Mouse (Mus musculus) embryonic facial prominence, embryonic 11.5 days (tissue): ENCODE measurements at regions not wholly inside any gene's neighbourhood (a gene's known extent, or its start where the extent isn't known, plus 50 kb on each side); places are given as distances from the start of the nearest gene placed in this dataset.

ENCODE experiments used
- ATAC-seq: fragments of 200-750 bp; cut with Nextera tagmentation; replicated peaks from 2 replicates; pipeline ENCODE4 v1.8.0; 2017; ENCODE audit warnings: low read depth; ENCODE audit not compliant: insufficient number of reproducible peaks, low FRiP score, low TSS enrichment
- DNase-seq: peaks from one replicate; pipeline ENCODE4 v3.0.0-alpha.2; 2015; ENCODE audit warnings: low spot score
- H3K27ac ChIP-seq: fragments of 300-500 bp; sonication (generic); replicated peaks from 2 replicates; pipeline ENCODE4 v1.5.1; 2014; ENCODE audit warnings: mild to moderate bottlenecking, low read depth, low read length, control low read depth
- H3K27me3 ChIP-seq: fragments of 300-500 bp; sonication (generic); 2 replicates; pipeline ENCODE4 v1.6.1; 2014; ENCODE audit warnings: mild to moderate bottlenecking, low read length, moderate library complexity, mixed read lengths; ENCODE audit not compliant: control insufficient read depth, insufficient read depth
- H3K36me3 ChIP-seq: fragments of 300-500 bp; sonication (generic); replicated peaks from 2 replicates; pipeline ENCODE4 v1.6.1; 2014; ENCODE audit warnings: low read depth, mild to moderate bottlenecking, low read length, moderate library complexity, mixed read lengths; ENCODE audit not compliant: control insufficient read depth, insufficient read depth
- H3K4me1 ChIP-seq: fragments of 300-500 bp; sonication (generic); 2 replicates; pipeline ENCODE4 v1.6.1; 2014; ENCODE audit warnings: low read length, mixed read lengths; ENCODE audit not compliant: control insufficient read depth, insufficient read depth
- H3K4me2 ChIP-seq: fragments of 300-500 bp; sonication (generic); 2 replicates; pipeline ENCODE4 v1.6.1; 2014; ENCODE audit warnings: low read depth, mild to moderate bottlenecking, control low read depth, low read length, moderate library complexity
- H3K4me3 ChIP-seq: fragments of 300-500 bp; sonication (generic); 2 replicates; pipeline ENCODE4 v1.5.1; 2014; ENCODE audit warnings: low read depth, low read length, control low read depth
- H3K9ac ChIP-seq: fragments of 300-500 bp; sonication (generic); replicated peaks from 2 replicates; pipeline ENCODE4 v1.6.1; 2014; ENCODE audit warnings: mild to moderate bottlenecking, control low read depth, low read length
- H3K9me3 ChIP-seq: fragments of 300-500 bp; sonication (generic); replicated peaks from 2 replicates; pipeline ENCODE4 v1.6.1; 2016; ENCODE audit warnings: mild to moderate bottlenecking, low read length, inconsistent platforms, mixed read lengths; ENCODE audit not compliant: control insufficient read depth
- WGBS: fragments of 180-500 bp; shearing (Covaris S2); extraction: QIAGEN DNeasy Blood & Tissue Kit; methylation state at CpG from one replicate; pipeline ENCODE4 v1.1.7; 2014; 5-methylcytosine and 5-hydroxymethylcytosine counted together

DNA sequence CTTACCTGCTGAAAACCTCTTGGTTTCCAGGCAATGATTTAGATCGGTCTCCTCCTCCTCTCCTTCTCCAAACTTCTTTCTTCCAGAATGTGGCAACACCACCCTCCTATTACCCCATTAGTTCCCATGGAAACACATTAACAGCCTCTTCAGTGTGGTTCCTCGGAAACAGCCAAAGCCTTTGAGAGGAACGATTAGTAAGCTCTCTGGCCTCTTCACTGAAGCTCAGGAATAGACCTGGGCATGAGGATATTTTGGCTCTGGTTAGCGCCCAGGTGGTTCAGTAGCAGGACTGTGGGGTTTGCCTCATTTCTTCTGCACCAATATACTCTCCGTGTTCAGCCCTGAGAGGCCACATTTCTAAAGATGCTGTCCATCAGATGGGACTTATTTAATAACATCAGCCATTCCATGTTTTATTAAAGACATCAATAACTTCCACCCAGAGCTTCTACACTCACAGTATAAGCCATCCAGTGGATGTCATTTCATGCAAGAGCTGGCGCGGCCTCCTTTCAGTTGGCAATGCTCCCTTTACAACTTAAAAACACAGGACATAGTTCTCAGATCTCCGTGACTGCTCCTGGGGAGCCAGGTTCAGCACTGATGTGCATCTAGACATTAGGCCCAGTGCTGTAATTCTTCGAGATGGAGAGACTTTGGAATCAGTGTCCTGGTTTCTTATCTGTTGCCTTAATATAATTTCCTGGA is 52.9 kb upstream of the Tcl1b2 start:
- H3K36me3 ChIP-seq: no peaks in the 10 kb centered on the region
- no peaks in the 10 kb centered on the region for H3K4me1 ChIP-seq
- no peaks in the 10 kb centered on the region for H3K27me3 ChIP-seq
- no peak overlapping the region for H3K27ac ChIP-seq
- ATAC-seq (no peak), DNase-seq (no peak)
- H3K4me3 ChIP-seq: no peak overlapping the region
- H3K4me2 ChIP-seq: no peak overlapping the region
- WGBS: 71% methylated on average over 9 of the region's 9 CpGs
- H3K9ac ChIP-seq: no peak overlapping the region
- H3K9me3 ChIP-seq: no peaks in the 10 kb centered on the region

GRCm38 (mm10) chr12:105093509-105093908 is 52.3 kb upstream of the Tcl1b2 start:
- no peak overlapping the region for H3K27ac ChIP-seq
- whole genome bisulfite sequencing: 39% methylated on average over 6 of the region's 6 CpGs
- H3K36me3 ChIP-seq: no peaks in the 10 kb centered on the region
- H3K4me2 ChIP-seq: no peak overlapping the region
- H3K4me3 ChIP-seq: no peak overlapping the region
- no peaks in the 10 kb centered on the region for H3K4me1 ChIP-seq
- H3K9ac ChIP-seq: no peak overlapping the region
- DNase-seq (peak; percentile 35), ATAC-seq (peak; percentile 66; the same call in 1 of the 2 replicates)
- no peaks in the 10 kb centered on the region for H3K27me3 ChIP-seq
- H3K9me3 ChIP-seq: no peaks in the 10 kb centered on the region
